Mouse (Mus musculus): ENCODE results near the gene Gm18336. TPM values are rescaled to one million over a fixed set of nuclear protein-coding genes. Genes with fewer than 3 reads are reported as not detected.
"Not testable (repeated sequence)": the region's sequence is repeated elsewhere in the genome, so short reads cannot be mapped to it uniquely, and the experiment has no call there.

Gene Gm18336
- not detected for total RNA-seq (2021)
- long read RNA-seq, experiment 1: 0 reads
- long read RNA-seq, experiment 2: 0 reads

GRCm38 (mm10) chrX:73398636-73399035 lies at the start of gene Gm18336:
Gene Gm18336 (minus strand): TSS chrX:73398736.
- intact Hi-C loops (cut with DNase I; ENCODE audit: low total_unique reads); DNase-seq: not testable (repeated sequence)

DNA sequence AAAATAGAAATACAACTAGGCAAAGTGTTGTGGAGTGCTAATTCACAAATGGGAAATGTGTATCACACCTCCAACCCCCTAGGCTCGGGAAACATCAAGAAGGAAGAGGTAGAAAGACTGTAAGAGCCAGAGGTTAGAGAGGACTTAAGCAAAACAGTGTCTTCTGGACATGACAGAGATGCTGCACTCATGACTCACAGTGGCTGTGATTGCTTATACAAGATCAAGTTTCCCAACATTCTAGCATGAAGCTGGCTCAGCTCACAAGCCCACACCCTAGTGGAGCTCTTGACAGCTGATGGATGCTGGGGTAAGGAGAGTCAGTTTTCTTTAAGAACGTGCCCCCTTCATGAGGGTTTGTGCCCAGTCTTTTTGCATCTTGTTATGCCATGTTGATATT lies 42.9 kb upstream of the Gm18336 start:
- intact Hi-C loops (cut with DNase I; ENCODE audit: low total_unique reads): no loop called here
- no peak for DNase-seq

- no peak for DNase-seq
- intact Hi-C loops (cut with DNase I; ENCODE audit: low total_unique reads): loop anchor here (10.0 kb wide), 1 partner anchor 120 kb away; no protein-coding TSS in a partner anchor
Measured at GRCm38 (mm10) chrX:73435252-73435651, 36.7 kb upstream of the Gm18336 start, which contains the start of gene Trex2. Gene Trex2 (minus strand): TSS chrX:73435344.

DNA sequence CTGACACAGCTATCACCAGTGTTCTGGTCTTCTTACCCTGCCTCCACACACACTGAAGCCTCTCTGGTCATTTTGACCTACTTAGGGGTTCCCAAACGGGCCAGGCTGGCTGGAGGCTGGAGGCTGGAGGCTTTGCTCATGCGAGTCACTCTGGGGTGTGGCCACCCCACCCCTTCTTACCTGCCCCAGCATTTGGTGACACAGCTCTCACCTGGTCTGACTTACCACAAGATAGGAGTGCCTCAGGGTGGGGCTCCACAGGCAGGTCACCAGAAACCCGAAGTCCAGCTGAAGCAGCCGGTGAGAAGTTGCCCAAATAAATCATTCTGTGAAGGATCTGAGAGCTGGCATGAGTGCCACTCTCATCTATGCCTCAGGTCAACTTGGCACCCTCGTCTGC lies 34.3 kb upstream of the Gm18336 start:
- intact Hi-C loops (cut with DNase I; ENCODE audit: low total_unique reads): loop anchor here (10.0 kb wide), 1 partner anchor 118 kb away; no protein-coding TSS in a partner anchor
- DNase-seq: no peak

DNA sequence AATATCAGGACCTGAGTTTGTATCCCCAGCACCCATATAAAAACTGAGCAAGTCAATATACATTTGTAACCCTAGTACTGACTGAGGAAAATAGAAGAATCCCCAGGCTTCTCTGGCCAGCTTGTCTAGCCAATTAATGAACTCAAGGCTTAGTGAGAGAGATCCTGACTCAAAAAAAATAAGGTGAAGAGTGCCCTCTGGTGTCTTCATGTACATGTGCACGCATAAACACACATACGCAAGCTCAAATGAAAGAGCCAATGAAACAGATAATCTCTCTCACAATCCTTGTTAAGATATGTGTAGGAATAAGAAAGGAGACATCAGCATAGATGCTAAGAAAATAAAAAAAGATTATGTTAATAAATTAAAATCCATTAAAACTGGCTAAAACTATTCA lies 31.5 kb upstream of the Gm18336 start:
- DNase-seq: no peak
- intact Hi-C loops (cut with DNase I; ENCODE audit: low total_unique reads): loop anchor here (10.0 kb wide), 1 partner anchor 115 kb away; no protein-coding TSS in a partner anchor

DNA sequence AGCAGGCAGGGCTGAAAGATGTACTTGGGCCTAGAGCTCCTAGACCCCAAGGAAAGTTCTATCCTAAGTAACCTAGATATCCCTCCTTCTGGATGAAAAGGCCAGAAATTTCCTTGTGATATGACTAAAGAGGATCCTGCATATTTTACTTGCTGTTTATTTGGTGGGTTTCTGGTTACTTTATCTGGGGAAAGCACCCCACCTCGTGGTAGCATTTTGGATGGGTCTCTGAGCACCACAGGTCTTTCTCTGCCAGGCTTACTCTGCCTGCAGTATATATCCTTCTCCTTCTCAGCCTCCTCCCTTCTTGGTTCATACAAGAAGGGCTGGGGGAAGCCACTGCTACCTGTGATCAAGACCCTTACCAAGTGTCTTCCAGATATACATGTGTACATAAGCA lies 14.2 kb upstream of the Gm18336 start:
- DNase-seq: no peak
- intact Hi-C loops (cut with DNase I; ENCODE audit: low total_unique reads): no loop called here

GRCm38 (mm10) chrX:73410880-73411517 lies 12.5 kb upstream of the Gm18336 start, which contains the start of gene Zfp92:
Gene Zfp92 (plus strand): TSS chrX:73411096.
- intact Hi-C loops (cut with DNase I; ENCODE audit: low total_unique reads): no loop called here
- no peak for DNase-seq

DNA sequence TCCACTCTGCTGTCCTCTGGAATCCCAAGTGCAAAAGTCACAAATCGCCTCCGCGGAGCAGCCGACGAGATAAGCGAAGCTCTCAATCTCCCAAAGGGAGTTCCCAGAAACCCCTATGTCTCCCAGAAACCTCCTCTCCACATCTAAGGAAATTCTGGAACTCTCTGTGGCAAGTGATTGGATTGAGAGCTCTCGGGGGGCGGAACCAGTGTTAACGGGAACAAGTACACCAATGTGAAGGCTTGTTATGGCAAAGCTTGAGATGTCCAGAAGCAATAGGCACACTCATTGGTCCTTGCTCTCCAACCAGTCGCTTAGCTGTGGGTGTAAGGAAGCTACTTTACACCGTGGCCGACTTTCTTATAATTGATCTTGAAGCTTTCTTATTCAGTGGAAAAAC lies 3.1 kb upstream of the Gm18336 start:
- intact Hi-C loops (cut with DNase I; ENCODE audit: low total_unique reads): no loop called here
- DNase-seq: no peak

GRCm38 (mm10) chrX:73400951-73401350 lies 2.4 kb upstream of the Gm18336 start:
- no peak for DNase-seq
- intact Hi-C loops (cut with DNase I; ENCODE audit: low total_unique reads): no loop called here

- no peak for DNase-seq
- intact Hi-C loops (cut with DNase I; ENCODE audit: low total_unique reads): no loop called here
Measured at GRCm38 (mm10) chrX:73396446-73396845, 2.1 kb downstream of the Gm18336 start.

- DNase-seq: peak; percentile 16
Measured at GRCm38 (mm10) chrX:73391481-73391880, 7.1 kb downstream of the Gm18336 start.

DNA sequence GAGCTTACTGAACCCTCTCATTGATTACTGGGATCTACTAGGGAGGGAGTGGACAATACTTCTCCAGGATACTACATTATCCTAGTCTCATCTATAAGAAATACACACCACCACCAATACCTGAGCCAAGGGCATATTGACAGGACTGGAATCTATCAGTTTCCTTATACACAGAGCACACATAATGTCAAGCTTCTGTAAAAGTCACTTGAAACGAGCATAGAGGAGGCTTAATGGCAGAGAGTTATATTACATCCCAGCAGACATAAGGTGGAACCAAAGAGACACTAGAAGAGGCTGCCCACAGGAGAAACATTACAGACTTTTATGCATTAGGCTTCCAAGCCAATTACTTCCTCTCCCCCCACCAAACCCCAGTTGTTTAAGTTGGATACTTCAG lies 13.6 kb downstream of the Gm18336 start:
- DNase-seq: no peak
- intact Hi-C loops (cut with DNase I; ENCODE audit: low total_unique reads): no loop called here

More at GRCm38 (mm10) chrX:73391481-73391880, 7.1 kb downstream of the Gm18336 start:
- intact Hi-C loops (cut with DNase I; ENCODE audit: low total_unique reads): no loop called here

DNA sequence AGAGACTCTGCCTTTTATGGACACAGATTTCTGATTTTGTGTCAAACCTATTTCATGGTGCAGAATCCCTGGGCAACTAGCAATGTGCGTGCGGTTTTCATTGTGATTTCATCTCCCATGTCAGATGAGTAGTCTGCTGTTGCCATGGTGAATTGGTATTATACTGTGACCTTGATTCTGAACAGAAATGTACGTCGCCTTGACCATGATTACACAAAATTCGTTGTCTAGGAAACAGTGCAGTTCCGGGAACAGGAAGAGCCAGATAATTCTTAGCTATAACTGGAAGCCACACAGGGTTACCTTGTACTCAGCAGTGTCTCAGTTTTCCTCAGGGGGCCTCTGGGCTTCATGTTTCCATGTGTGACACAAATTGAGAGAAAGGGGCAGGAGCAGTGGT lies 14.1 kb downstream of the Gm18336 start:
- intact Hi-C loops (cut with DNase I; ENCODE audit: low total_unique reads): no loop called here
- no peak for DNase-seq

DNA sequence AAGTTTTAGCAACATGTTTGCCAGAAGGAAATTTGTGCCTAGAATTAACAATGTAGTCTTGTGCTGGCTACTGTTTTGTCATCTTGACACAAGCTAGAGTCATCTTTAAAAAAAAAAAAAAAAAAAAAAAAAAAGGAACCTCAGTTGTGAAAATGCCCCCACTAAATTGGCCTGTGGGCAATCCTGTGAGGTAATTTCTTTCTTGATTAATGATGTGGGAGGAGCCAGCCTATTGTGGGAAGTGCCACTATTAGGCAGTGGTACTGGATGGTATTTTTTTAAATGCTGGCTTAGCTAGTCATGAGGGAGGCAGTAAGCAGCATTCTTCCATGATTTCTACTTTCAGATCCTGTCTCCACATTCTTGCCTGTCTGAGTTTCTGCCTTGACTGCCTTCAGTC lies 35.2 kb downstream of the Gm18336 start:
- DNase-seq: no peak
- intact Hi-C loops (cut with DNase I; ENCODE audit: low total_unique reads): no loop called here

DNA sequence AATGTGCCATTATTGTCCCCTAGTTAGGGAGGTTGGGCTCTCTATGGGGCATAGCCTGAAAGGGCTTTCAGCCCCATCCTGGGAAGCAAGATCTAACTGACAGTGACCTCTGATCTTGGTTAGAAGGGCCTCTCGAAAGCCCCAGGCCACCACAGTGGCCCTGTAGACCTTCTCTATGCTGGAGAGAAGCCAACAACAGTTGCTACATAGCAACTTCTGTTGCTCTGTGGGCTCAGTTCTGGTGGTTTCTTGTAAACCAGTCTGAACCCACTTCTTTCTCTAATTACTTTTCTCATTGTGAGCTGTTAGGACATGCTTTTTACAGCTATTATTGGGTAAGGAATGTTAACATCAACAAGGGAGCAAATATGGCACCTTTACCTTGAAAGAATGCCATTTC lies 41.8 kb downstream of the Gm18336 start:
- intact Hi-C loops (cut with DNase I; ENCODE audit: low total_unique reads): no loop called here

DNA sequence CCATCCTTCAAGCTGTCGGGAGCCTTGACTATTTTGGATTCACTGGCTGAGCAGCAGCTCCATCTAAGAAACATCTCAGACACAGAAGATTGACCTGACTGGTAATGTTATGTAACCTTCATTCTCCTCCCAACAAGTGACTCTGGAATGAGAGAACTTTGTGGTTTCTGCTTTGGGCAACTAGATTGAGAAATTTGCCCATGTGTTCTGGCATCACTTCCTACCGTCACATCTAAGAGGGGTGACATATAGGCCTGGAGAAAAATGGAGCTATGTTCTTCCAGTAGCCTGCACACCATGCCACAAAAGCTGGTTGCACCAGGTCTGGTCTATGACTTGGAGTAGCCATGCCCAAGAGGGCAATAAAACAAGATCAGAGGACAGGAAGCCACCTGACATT lies 42.4 kb downstream of the Gm18336 start:
- DNase-seq: no peak
- intact Hi-C loops (cut with DNase I; ENCODE audit: low total_unique reads): no loop called here

More for the DNA sequence above, 41.8 kb downstream of the Gm18336 start:
- DNase-seq: no peak

Other genes starting within 250 kb of the Gm18336 start
- not detected for gene Xlr5b, start 249.9 kb downstream of the Gm18336 start, total RNA-seq (2021)
- gene DXBay18, start 249.3 kb downstream of the Gm18336 start, total RNA-seq (2021): not detected
- gene Spin2d, start 221.7 kb downstream of the Gm18336 start, total RNA-seq (2021): not detected
- 1 to 10 TPM; 2.7 to 4.8 TPM for gene Xlr3b, start 206.5 kb downstream of the Gm18336 start, total RNA-seq (2021)
- gene Xlr4b, start 184.4 kb downstream of the Gm18336 start, total RNA-seq (2021): not detected
- 1 to 10 TPM; 7.2 to 8.6 TPM for gene F8a, start 170.4 kb downstream of the Gm18336 start, total RNA-seq (2021)
- not detected for gene Xlr4c, start 155.6 kb downstream of the Gm18336 start, total RNA-seq (2021)
- gene Xlr3c, start 133.3 kb downstream of the Gm18336 start, total RNA-seq (2021): under 1 TPM in 1 of 2 experiments, not detected in 1; 0.31 TPM
- gene Xlr5a, start 105.8 kb downstream of the Gm18336 start, total RNA-seq (2021): not detected
- not detected for gene Xlr5c, start 105.8 kb downstream of the Gm18336 start, total RNA-seq (2021)
- not detected for gene Gm45015, start 61.9 kb downstream of the Gm18336 start, total RNA-seq (2021)
- gene Zfp275, start 56.1 kb downstream of the Gm18336 start, total RNA-seq (2021): 1 to 10 TPM; 5.5 to 6.1 TPM
- under 1 TPM; 0.04 TPM for gene Zfp92, start 12.4 kb upstream of the Gm18336 start, total RNA-seq (2021)
- gene Trex2, start 36.6 kb upstream of the Gm18336 start, total RNA-seq (2021): not detected
- 10 to 100 TPM; 15.7 to 20.4 TPM for gene Haus7, start 60.3 kb upstream of the Gm18336 start, total RNA-seq (2021)
- 100 to 1,000 TPM; 213 to 236 TPM for gene Bgn, start 84.9 kb upstream of the Gm18336 start, total RNA-seq (2021)
- 1 to 10 TPM; 8.2 to 8.7 TPM for gene Atp2b3, start 104.3 kb upstream of the Gm18336 start, total RNA-seq (2021)
- not detected for gene Dusp9, start 240.7 kb upstream of the Gm18336 start, total RNA-seq (2021)

All from gastrocnemius, postnatal 14 days (tissue).